Mouse (Mus musculus): ENCODE data around the gene Ppp1r37. TPM values are rescaled to one million over a fixed set of nuclear protein-coding genes. Genes with fewer than 3 reads are reported as not detected.

Gene Ppp1r37
- polyA plus RNA-seq, 1 experiment from 2014 or later = 32.7 TPM

- Histone ChIP-seq H3K27ac (no peak overlapping the region), H3K4me1 (replicated peaks) (peaks cover 4% of the 10 kb centered on the region), H3K36me3 (no peaks in the 10 kb centered on the region), H3K4me3 (no peak overlapping the region), H3K4me2 (no peak overlapping the region), H3K9me3 (no peaks in the 10 kb centered on the region), H3K27me3 (peaks cover 53% of the 10 kb centered on the region), H3K9ac (no peak overlapping the region)
- ATAC-seq (ENCODE audit: low FRiP score) = no peak
- 88% methylated on average over 1 of the region's 1 CpGs for WGBS
These were observed 77.4 kb downstream of the Ppp1r37 start for GRCm38 (mm10) chr7:19485488-19485887.

DNA sequence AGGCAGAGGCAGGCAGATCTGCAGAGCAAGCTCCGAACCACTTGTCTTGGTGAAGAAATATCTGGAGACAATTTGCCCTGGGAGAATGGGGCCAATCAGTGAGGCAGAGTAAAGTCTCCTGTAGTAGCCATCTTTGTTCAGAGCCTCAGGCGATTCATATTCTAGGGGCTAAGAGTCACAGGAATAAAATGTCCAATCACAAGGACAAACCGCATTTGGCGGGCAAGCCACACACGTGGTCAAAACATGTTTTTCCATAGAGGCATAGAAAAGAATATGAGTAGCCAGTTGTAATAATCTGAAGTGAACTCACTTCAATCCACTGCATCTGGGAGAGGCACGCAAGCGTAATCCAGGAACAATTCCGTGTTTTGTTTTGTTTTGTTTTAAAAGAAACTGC, 79.6 kb downstream of the Ppp1r37 start:
- Histone ChIP-seq H3K27me3 (peaks cover 43% of the 10 kb centered on the region), H3K4me2 (no peak overlapping the region), H3K9ac (no peak overlapping the region), H3K36me3 (no peaks in the 10 kb centered on the region), H3K9me3 (no peaks in the 10 kb centered on the region), H3K4me1 (replicated peaks) (no peaks in the 10 kb centered on the region), H3K27ac (no peak overlapping the region), H3K4me3 (no peak overlapping the region)
- ATAC-seq (ENCODE audit: low FRiP score) = no peak
- WGBS = 90% methylated on average over 8 of the region's 8 CpGs

Other genes starting within 250 kb of the Ppp1r37 start
- 84.9 and 96.6 TPM in 2 replicates for gene Ercc1, start 218.3 kb downstream of the Ppp1r37 start, polyA plus RNA-seq (2015; fragmentation: Nextera tagmentation; extraction: Ambion mirVana)
- gene Cd3eap, start 203.6 kb downstream of the Ppp1r37 start, polyA plus RNA-seq (2015; fragmentation: Nextera tagmentation; extraction: Ambion mirVana) = 20.9 and 22.1 TPM in 2 replicates
- gene Ppp1r13l, start 203.3 kb downstream of the Ppp1r37 start, polyA plus RNA-seq (2015; fragmentation: Nextera tagmentation; extraction: Ambion mirVana) = 1.4 and 2.2 TPM in 2 replicates
- gene Ercc2, start 181.1 kb downstream of the Ppp1r37 start, polyA plus RNA-seq (2015; fragmentation: Nextera tagmentation; extraction: Ambion mirVana) = 20.9 and 28.4 TPM in 2 replicates
- gene Klc3, start 159.0 kb downstream of the Ppp1r37 start, polyA plus RNA-seq (2015; fragmentation: Nextera tagmentation; extraction: Ambion mirVana) = 2.1 and 2.4 TPM in 2 replicates
- gene Ckm, start 158.3 kb downstream of the Ppp1r37 start, polyA plus RNA-seq (2015; fragmentation: Nextera tagmentation; extraction: Ambion mirVana) = 0.81 and 0.87 TPM in 2 replicates
- 16.1 TPM in 2 replicates for gene Mark4, start 104.3 kb downstream of the Ppp1r37 start, polyA plus RNA-seq (2015; fragmentation: Nextera tagmentation; extraction: Ambion mirVana)
- 0.38 and 0.43 TPM in 2 replicates for gene Exoc3l2, start 99.7 kb downstream of the Ppp1r37 start, polyA plus RNA-seq (2015; fragmentation: Nextera tagmentation; extraction: Ambion mirVana)
- gene Bloc1s3, start 54.7 kb downstream of the Ppp1r37 start, polyA plus RNA-seq (2015; fragmentation: Nextera tagmentation; extraction: Ambion mirVana) = 3.2 and 3.5 TPM in 2 replicates
- 43.9 and 44.9 TPM in 2 replicates for gene Trappc6a, start 54.7 kb downstream of the Ppp1r37 start, polyA plus RNA-seq (2015; fragmentation: Nextera tagmentation; extraction: Ambion mirVana)
- 0.32 and 0.50 TPM in 2 replicates for gene Nkpd1, start 45.2 kb downstream of the Ppp1r37 start, polyA plus RNA-seq (2015; fragmentation: Nextera tagmentation; extraction: Ambion mirVana)
- 0.17 and 0.22 TPM in 2 replicates for gene Zfp296, start 14.2 kb upstream of the Ppp1r37 start, polyA plus RNA-seq (2015; fragmentation: Nextera tagmentation; extraction: Ambion mirVana)
- 139 and 144 TPM in 2 replicates for gene Gemin7, start 14.5 kb upstream of the Ppp1r37 start, polyA plus RNA-seq (2015; fragmentation: Nextera tagmentation; extraction: Ambion mirVana)
- 54.2 and 60.5 TPM in 2 replicates for gene Clasrp, start 41.4 kb upstream of the Ppp1r37 start, polyA plus RNA-seq (2015; fragmentation: Nextera tagmentation; extraction: Ambion mirVana)
- 4.9 and 5.4 TPM in 2 replicates for gene Relb, start 66.4 kb upstream of the Ppp1r37 start, polyA plus RNA-seq (2015; fragmentation: Nextera tagmentation; extraction: Ambion mirVana)
- gene Clptm1, start 102.0 kb upstream of the Ppp1r37 start, polyA plus RNA-seq (2015; fragmentation: Nextera tagmentation; extraction: Ambion mirVana) = 108 and 109 TPM in 2 replicates
- gene Apoc2, start 114.9 kb upstream of the Ppp1r37 start, polyA plus RNA-seq (2015; fragmentation: Nextera tagmentation; extraction: Ambion mirVana) = 0.56 TPM in 1 of 2 replicates, not detected in the other
- not detected in 2 replicates for gene Gm44805, start 118.3 kb upstream of the Ppp1r37 start, polyA plus RNA-seq (2015; fragmentation: Nextera tagmentation; extraction: Ambion mirVana)
- 0.12 TPM in 1 of 2 replicates, not detected in the other for gene Apoc4, start 118.4 kb upstream of the Ppp1r37 start, polyA plus RNA-seq (2015; fragmentation: Nextera tagmentation; extraction: Ambion mirVana)
- gene Apoc1, start 129.6 kb upstream of the Ppp1r37 start, polyA plus RNA-seq (2015; fragmentation: Nextera tagmentation; extraction: Ambion mirVana) = 2.7 and 3.8 TPM in 2 replicates
- 339 and 374 TPM in 2 replicates for gene Apoe, start 136.1 kb upstream of the Ppp1r37 start, polyA plus RNA-seq (2015; fragmentation: Nextera tagmentation; extraction: Ambion mirVana)
- gene Tomm40, start 152.4 kb upstream of the Ppp1r37 start, polyA plus RNA-seq (2015; fragmentation: Nextera tagmentation; extraction: Ambion mirVana) = 119 and 124 TPM in 2 replicates
- gene Nectin2, start 187.4 kb upstream of the Ppp1r37 start, polyA plus RNA-seq (2015; fragmentation: Nextera tagmentation; extraction: Ambion mirVana) = 49.1 and 49.8 TPM in 2 replicates
- 8.1 and 10.7 TPM in 2 replicates for gene Bcam, start 207.9 kb upstream of the Ppp1r37 start, polyA plus RNA-seq (2015; fragmentation: Nextera tagmentation; extraction: Ambion mirVana)
- not detected in 2 replicates for gene Cblc, start 233.7 kb upstream of the Ppp1r37 start, polyA plus RNA-seq (2015; fragmentation: Nextera tagmentation; extraction: Ambion mirVana)

Data from hindbrain, embryonic 13.5 days (tissue).